Mouse (Mus musculus) bone marrow, adult 2 months (tissue): ENCODE measurements around the gene Amacr.

Experiments used
- CTCF ChIP-seq: fragments of 200-500 bp; IDR thresholded peaks from 2 replicates; pipeline ENCODE4 v1.5.1; 2011; ENCODE audit warnings: low read length, control low read depth; ENCODE audit not compliant: control insufficient read depth, insufficient read depth
- POLR2A ChIP-seq: fragments of 200-500 bp; IDR thresholded peaks from 2 replicates; pipeline ENCODE4 v1.6.1; 2011; ENCODE audit warnings: low read depth, mild to moderate bottlenecking, control low read depth, low read length, borderline replicate concordance; ENCODE audit not compliant: control insufficient read depth

DNA sequence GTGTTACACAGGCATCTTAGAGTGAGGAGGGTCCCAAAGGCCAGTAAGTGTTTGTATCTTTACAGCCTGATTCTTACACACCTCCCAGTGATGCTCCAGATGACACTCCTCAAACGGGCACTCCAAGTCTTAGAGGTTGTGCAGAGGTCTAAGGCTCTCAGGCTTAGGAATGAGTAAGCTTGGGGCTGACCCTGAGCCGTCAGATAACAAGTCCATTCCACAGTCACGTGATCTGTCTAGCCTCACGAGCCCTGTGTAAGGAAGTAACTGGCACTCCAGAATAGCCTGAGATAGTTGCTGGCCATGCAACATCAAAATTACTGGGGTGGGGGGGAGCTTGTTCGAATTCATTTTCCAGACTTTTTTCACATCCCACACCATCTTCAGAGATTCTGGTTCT, 58.5 kb downstream of the Amacr start:
- TF ChIP-seq CTCF (no peak), POLR2A (no peak)
